Mouse (Mus musculus): ENCODE data around the gene Ifitm6.

GRCm38 (mm10) chr7:141057541-141057940 lies 39.8 kb upstream of the Ifitm6 start:
- TF ChIP-seq CTCF (IDR thresholded peaks at IDR 0.05; ENCODE audit: low read depth) (no peak), EP300 (IDR thresholded peaks at IDR 0.05; ENCODE audit: low read depth) (no peak)

Measured in liver, postnatal 0 days (tissue).